ENCODE assay signal across 13 mouse cellular contexts in the genomic region with DNA sequence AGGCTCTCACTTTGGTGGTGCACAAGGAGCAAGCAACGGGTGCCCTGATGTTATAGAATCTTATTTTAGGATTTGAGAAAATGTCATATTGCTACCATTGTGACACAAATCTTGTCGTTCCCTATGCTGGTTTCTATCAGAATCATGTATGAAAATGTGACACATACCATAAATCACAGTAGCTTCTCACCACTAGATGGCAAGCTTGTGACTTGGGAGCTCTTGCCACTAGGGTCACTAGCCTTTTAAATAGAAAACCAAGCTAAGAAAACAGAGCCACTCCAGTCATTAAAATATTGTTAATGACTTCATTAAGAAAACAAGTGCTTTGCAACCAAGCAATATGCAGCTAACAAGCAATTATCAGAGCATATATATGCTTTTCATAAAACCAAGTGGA.
DNase-seq lines count a peak whose midpoint lies in the region; ATAC-seq and TF ChIP-seq lines count a peak whose summit lies in the region.
"Had no signal": no experiment of that assay in that cellular context is flagged by ENCODE, and none has a peak within 500 bp of the region (broad histone marks: within the 10 kb centered on the region; RNA-seq: fewer than 3 reads in every experiment).

No protein-coding gene starts in this region.

- TF ChIP-seq CTCF in lung, postnatal 0 days (IDR thresholded peaks at IDR 0.05), result peak; percentile 70

- TF ChIP-seq EP300 in lung, postnatal 0 days (IDR thresholded peaks at IDR 0.05), result no peak

- no peaks in the 10 kb centered on the region for H3K4me1 ChIP-seq in embryonic facial prominence, embryonic 11.5 days (ENCODE audit: control insufficient read depth, insufficient read depth, low read length)
- H3K4me1 ChIP-seq in embryonic facial prominence, embryonic 10.5 days, result no peaks in the 10 kb centered on the region
- H3K4me1 ChIP-seq in kidney, embryonic 14.5 days (ENCODE audit: control insufficient read depth, insufficient read depth, low read length), result no peaks in the 10 kb centered on the region
- H3K4me1 ChIP-seq in lung, postnatal 0 days (ENCODE audit: insufficient read depth, low read depth, low read length), result no peaks in the 10 kb centered on the region

- 83% methylated on average over 2 of the region's 2 CpGs for WGBS in embryonic facial prominence, embryonic 11.5 days
- WGBS in embryonic facial prominence, embryonic 10.5 days, result 76% methylated on average over 2 of the region's 2 CpGs
- 74% methylated on average over 2 of the region's 2 CpGs for WGBS in kidney, embryonic 14.5 days
- WGBS in lung, postnatal 0 days, result 74% methylated on average over 2 of the region's 2 CpGs

- H3K4me3 ChIP-seq in embryonic facial prominence, embryonic 11.5 days (ENCODE audit: low read depth, low read length), result no peak overlapping the region
- H3K4me3 ChIP-seq in embryonic facial prominence, embryonic 10.5 days, result no peak overlapping the region
- no peak overlapping the region for H3K4me3 ChIP-seq in kidney, embryonic 14.5 days (ENCODE audit: low read length)
- H3K4me3 ChIP-seq in lung, postnatal 0 days (ENCODE audit: low read depth, low read length), result no peak overlapping the region

- H3K36me3 ChIP-seq in embryonic facial prominence, embryonic 11.5 days (replicated peaks; ENCODE audit: control insufficient read depth, insufficient read depth, low read depth, low read length), result no peaks in the 10 kb centered on the region
- H3K36me3 ChIP-seq in embryonic facial prominence, embryonic 10.5 days (replicated peaks), result no peaks in the 10 kb centered on the region
- no peaks in the 10 kb centered on the region for H3K36me3 ChIP-seq in kidney, embryonic 14.5 days (ENCODE audit: control insufficient read depth, insufficient read depth, low read length)
- H3K36me3 ChIP-seq in lung, postnatal 0 days (ENCODE audit: insufficient read depth, low read length), result no peaks in the 10 kb centered on the region

- no peak overlapping the region for H3K27ac ChIP-seq in embryonic facial prominence, embryonic 11.5 days (replicated peaks; ENCODE audit: low read depth, low read length)
- no peak overlapping the region for H3K27ac ChIP-seq in embryonic facial prominence, embryonic 10.5 days (replicated peaks)
- no peak overlapping the region for H3K27ac ChIP-seq in kidney, embryonic 14.5 days (ENCODE audit: low read depth, low read length)
- H3K27ac ChIP-seq in lung, postnatal 0 days (ENCODE audit: low read length), result no peak overlapping the region
- H3K27ac ChIP-seq: hindbrain, embryonic 14.5 days; macrophage had no signal

- H3K4me2 ChIP-seq in embryonic facial prominence, embryonic 11.5 days (ENCODE audit: low read depth, low read length), result no peak overlapping the region
- H3K4me2 ChIP-seq in kidney, embryonic 14.5 days (replicated peaks; ENCODE audit: low read depth, low read length), result no peak overlapping the region
- H3K4me2 ChIP-seq in lung, postnatal 0 days (replicated peaks; ENCODE audit: low read depth, low read length), result no peak overlapping the region
- H3K4me2 ChIP-seq: hindbrain, embryonic 14.5 days had no signal

- no peaks in the 10 kb centered on the region for H3K27me3 ChIP-seq in embryonic facial prominence, embryonic 11.5 days (ENCODE audit: control insufficient read depth, insufficient read depth, low read length)
- H3K27me3 ChIP-seq in embryonic facial prominence, embryonic 10.5 days (replicated peaks; ENCODE audit: low read depth, poor library complexity, severe bottlenecking), result no peaks in the 10 kb centered on the region
- no peaks in the 10 kb centered on the region for H3K27me3 ChIP-seq in kidney, embryonic 14.5 days (ENCODE audit: control insufficient read depth, insufficient read depth, low read length)
- H3K27me3 ChIP-seq in lung, postnatal 0 days (replicated peaks; ENCODE audit: insufficient read depth, low read length), result no peaks in the 10 kb centered on the region

- H3K9me3 ChIP-seq in embryonic facial prominence, embryonic 11.5 days (replicated peaks; ENCODE audit: control insufficient read depth, low read length), result no peaks in the 10 kb centered on the region
- H3K9me3 ChIP-seq in embryonic facial prominence, embryonic 10.5 days, result no peaks in the 10 kb centered on the region
- no peaks in the 10 kb centered on the region for H3K9me3 ChIP-seq in kidney, embryonic 14.5 days (ENCODE audit: control insufficient read depth, low read length)
- H3K9me3 ChIP-seq in lung, postnatal 0 days (ENCODE audit: low read length), result no peaks in the 10 kb centered on the region

- ATAC-seq in embryonic facial prominence, embryonic 11.5 days (replicated peaks; ENCODE audit: insufficient number of reproducible peaks, low FRiP score, low TSS enrichment, low read depth), result no peak
- ATAC-seq in kidney, embryonic 14.5 days (ENCODE audit: low FRiP score, low TSS enrichment), result no peak
- ATAC-seq in lung, postnatal 0 days, result no peak
- ATAC-seq: CD4-positive, CD25-positive, alpha-beta regulatory T cell, adult 4 months had no signal

- DNase-seq in embryonic facial prominence, embryonic 11.5 days (ENCODE audit: low spot score), result peak; percentile 62
- no peak for DNase-seq in embryonic facial prominence, embryonic 10.5 days (ENCODE audit: low spot score)
- peak; percentile 28 for DNase-seq in kidney, postnatal 14 days
- DNase-seq in NIH3T3 (ENCODE audit: low read depth), result peak; percentile 6
- peak; percentile 24 for DNase-seq in lung, postnatal 0 days (ENCODE audit: low spot score)
- no peak for DNase-seq in layer of hippocampus, postnatal 36 days
- no peak for DNase-seq in Muller cell, postnatal 12 days (ENCODE audit: inconsistent ontology term)
- DNase-seq: right cerebral cortex, postnatal 25 days; thymus, adult 18-20 months had no signal

- no peak overlapping the region for H3K9ac ChIP-seq in embryonic facial prominence, embryonic 11.5 days (replicated peaks; ENCODE audit: low read length)
- no peak overlapping the region for H3K9ac ChIP-seq in kidney, embryonic 14.5 days (ENCODE audit: low read depth, low read length)
- no peak overlapping the region for H3K9ac ChIP-seq in lung, postnatal 0 days (replicated peaks; ENCODE audit: low read depth)
- H3K9ac ChIP-seq: hindbrain, embryonic 14.5 days had no signal

Comparison
In these comparisons a context has a peak if more than half of its experiments do, and no peak if none do; other contexts are left out.
1. DNase-seq: peak in embryonic facial prominence, embryonic 11.5 days (single experiment), kidney, postnatal 14 days (single experiment), NIH3T3 (single experiment) and lung, postnatal 0 days (single experiment); none in embryonic facial prominence, embryonic 10.5 days (single experiment), layer of hippocampus, postnatal 36 days (0 of 2) and Muller cell, postnatal 12 days (single experiment).